Mouse (Mus musculus) neutrophil, adult 65 days (primary cell): ENCODE measurements around the gene Treml1. TPM values are rescaled to one million over a fixed set of nuclear protein-coding genes. Genes with fewer than 3 reads are reported as not detected.

ENCODE experiments used
- total RNA-seq: library from RNA; stranded (reverse); gene quantifications from 2 replicates; pipeline ENCODE4 v1.2.4, GENCODE M21; 2023

Treml1 gene
- total RNA-seq = 0.82 and 3.3 TPM in 2 replicates

GRCm38 (mm10) chr17:48359616-48360015 is at the start of gene Treml1:
Gene Treml1 (plus strand): TSS chr17:48359916.

GRCm38 (mm10) chr17:48315905-48316579 is 43.7 kb upstream of the Treml1 start, which contains the start of gene B430306N03Rik:
Gene B430306N03Rik (plus strand): TSS chr17:48316141.

GRCm38 (mm10) chr17:48346231-48346630 is 13.5 kb upstream of the Treml1 start, which contains the start of gene Trem2:
Gene Trem2 (plus strand): TSS chr17:48346401.

GRCm38 (mm10) chr17:48409380-48410298 is 49.9 kb downstream of the Treml1 start, which contains the start of the genes Nfya and Oard1:
Gene Nfya (minus strand): TSS chr17:48409906.
Gene Oard1 (plus strand): TSS chr17:48410014.

Other genes with a start within 250 kb of the Treml1 start
- 74.6 and 75.4 TPM in 2 replicates for gene 9830107B12Rik, start 213.6 kb upstream of the Treml1 start, total RNA-seq
- 82.9 and 86.1 TPM in 2 replicates for gene A530064D06Rik, start 192.6 kb upstream of the Treml1 start, total RNA-seq
- 885 and 916 TPM in 2 replicates for gene Trem1, start 127.1 kb upstream of the Treml1 start, total RNA-seq
- gene Trem3, start 112.1 kb upstream of the Treml1 start, total RNA-seq = 381 and 386 TPM in 2 replicates
- 27.4 and 30.3 TPM in 2 replicates for gene Treml4, start 95.6 kb upstream of the Treml1 start, total RNA-seq
- 124 and 139 TPM in 2 replicates for gene Treml2, start 60.4 kb upstream of the Treml1 start, total RNA-seq
- 163 and 169 TPM in 2 replicates for gene B430306N03Rik, start 43.8 kb upstream of the Treml1 start, total RNA-seq
- 11.0 and 12.4 TPM in 2 replicates for gene Trem2, start 13.5 kb upstream of the Treml1 start, total RNA-seq
- gene Nfya, start 50.0 kb downstream of the Treml1 start, total RNA-seq = 80.8 and 88.1 TPM in 2 replicates
- 16.9 and 20.7 TPM in 2 replicates for gene Oard1, start 50.1 kb downstream of the Treml1 start, total RNA-seq
- not detected in 2 replicates for gene Apobec2, start 73.0 kb downstream of the Treml1 start, total RNA-seq
- 0.61 TPM in 1 of 2 replicates, not detected in the other for gene Tspo2, start 91.6 kb downstream of the Treml1 start, total RNA-seq
- gene Unc5cl, start 95.0 kb downstream of the Treml1 start, total RNA-seq = not detected in 2 replicates